Mouse (Mus musculus): Measurements from ENCODE around the gene Bcl2l13.

DNA sequence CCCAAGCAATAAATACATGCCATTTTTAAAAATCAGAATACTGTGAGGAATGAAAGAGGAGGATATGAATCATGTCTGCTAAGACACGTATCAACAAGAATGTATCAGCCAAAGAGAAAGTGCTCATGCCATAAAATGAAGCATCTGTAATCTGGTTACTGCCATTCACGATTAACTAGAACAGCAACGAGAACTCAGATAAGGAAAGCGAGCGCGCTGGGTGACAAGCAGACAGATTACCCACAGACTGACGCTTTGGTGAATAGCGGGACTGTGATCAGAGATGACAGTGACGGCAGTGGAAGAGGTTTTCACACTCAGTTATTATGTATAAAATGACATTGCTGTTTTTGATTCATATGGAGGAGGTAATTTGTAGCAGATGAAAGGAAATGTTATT, 37.9 kb downstream of the Bcl2l13 start:
- TF ChIP-seq ZNF384 (IDR thresholded peaks at IDR 0.05; ENCODE audit: low read depth, low read length) = no peak
- no peak for TF ChIP-seq ZC3H11A (IDR thresholded peaks at IDR 0.05; ENCODE audit: borderline replicate concordance, low read depth, low read length)
